Mouse (Mus musculus) ES-Bruce4 (cell line): ENCODE data around the gene Cutal.

Source experiments
- CTCF ChIP-seq: IDR thresholded peaks from one replicate; pipeline ENCODE4 v1.8.1; 2011; ENCODE audit warnings: low read depth, low read length
- EP300 ChIP-seq: IDR thresholded peaks from 2 replicates; pipeline ENCODE4 v1.6.1; 2011; ENCODE audit warnings: low read depth, low read length; ENCODE audit not compliant: insufficient read depth
- POLR2A ChIP-seq: IDR thresholded peaks from one replicate; pipeline ENCODE4 v1.8.1; 2011; ENCODE audit warnings: low read length; ENCODE audit not compliant: insufficient read depth

DNA sequence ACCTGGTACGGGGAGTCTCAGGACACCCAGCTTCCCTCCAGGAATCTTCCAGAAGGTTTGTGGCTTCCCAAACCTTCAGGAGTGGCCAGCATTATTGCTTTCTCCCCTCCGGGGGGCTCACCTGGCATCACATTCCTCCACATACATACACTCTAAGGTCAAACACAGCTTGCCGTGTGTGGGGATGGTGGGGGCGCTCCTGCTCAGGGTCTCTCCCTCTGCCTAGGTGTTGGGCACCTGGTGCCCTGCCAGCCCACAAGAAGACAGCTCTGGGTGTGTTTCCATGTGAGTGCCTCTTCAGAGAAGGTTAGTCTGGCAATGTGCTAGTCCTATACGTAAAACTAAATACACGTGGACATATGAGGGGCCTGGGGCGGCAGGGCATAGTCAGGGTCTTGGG, 38.4 kb downstream of the Cutal start:
- TF ChIP-seq CTCF, result no peak
- TF ChIP-seq EP300, result no peak
- TF ChIP-seq POLR2A, result no peak
